Mouse (Mus musculus): ENCODE results near the gene Rasgrp3. TPM values are rescaled to one million over a fixed set of nuclear protein-coding genes. Genes with fewer than 3 reads are reported as not detected.

Gene Rasgrp3
- 17.7 and 19.4 TPM in 2 replicates for polyA plus RNA-seq (2012; ENCODE audit: insufficient read depth, insufficient read length, missing spikeins)

DNA sequence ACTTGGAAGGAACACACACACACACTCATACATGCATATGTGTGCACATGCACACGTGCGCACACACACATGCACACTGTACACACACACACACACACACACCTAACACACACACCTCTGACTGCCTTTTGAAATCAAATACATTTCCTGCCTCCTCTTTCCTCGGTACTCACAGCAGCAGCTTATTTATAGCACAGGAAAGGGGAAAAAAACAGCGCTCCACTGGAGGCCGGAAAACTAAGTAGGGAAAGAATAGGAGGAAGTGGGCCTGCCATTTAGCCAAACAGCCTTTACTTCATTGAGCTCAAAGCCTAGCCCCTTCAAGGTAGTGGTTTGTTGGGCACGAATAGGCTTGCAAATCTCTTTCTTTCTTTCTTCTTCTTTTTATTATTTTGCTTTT is at the start of gene Rasgrp3:
Gene Rasgrp3, plus strand, starts transcription at position 298 of the 400 bp plus-strand sequence.
- H3K4me3 ChIP-seq (ENCODE audit: insufficient read depth, low read length) = peak within 1 kb of the TSS; percentile 83
- peak within 1 kb of the TSS; percentile 96 for H3K27ac ChIP-seq (ENCODE audit: insufficient read depth, low read depth, low read length)
- peaks cover 30% of the 10 kb centered on the region for H3K4me1 ChIP-seq (ENCODE audit: control insufficient read depth, insufficient read depth, low read length)
- no peak for TF ChIP-seq POLR2A (IDR thresholded peaks at IDR 0.05; ENCODE audit: borderline replicate concordance, low read depth, low read length)
- no peak for TF ChIP-seq CTCF (IDR thresholded peaks at IDR 0.05; ENCODE audit: low read depth, low read length)

DNA sequence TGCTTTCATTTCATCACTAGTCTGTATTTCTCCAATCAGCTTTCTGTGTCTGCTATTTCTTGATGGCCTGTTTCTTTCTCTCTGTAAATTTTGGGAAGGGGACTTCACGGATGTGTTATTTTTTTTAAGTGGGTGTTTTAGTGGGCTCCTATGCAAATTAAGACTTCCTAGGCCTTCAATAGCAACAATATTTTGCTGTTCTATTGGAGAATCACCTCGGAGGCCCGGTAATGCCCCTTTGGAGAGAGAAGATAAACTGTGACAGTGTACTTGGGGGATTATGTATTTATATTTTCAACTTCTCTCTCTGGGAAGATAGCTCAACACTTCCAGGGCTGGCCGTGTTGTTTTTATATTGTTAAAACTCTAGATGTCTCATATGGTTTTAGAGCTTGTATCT is 47.3 kb upstream of the Rasgrp3 start:
- peaks cover 9% of the 10 kb centered on the region for H3K4me1 ChIP-seq (ENCODE audit: control insufficient read depth, insufficient read depth, low read length)
- H3K27ac ChIP-seq (ENCODE audit: insufficient read depth, low read depth, low read length) = no peak overlapping the region
- no peak overlapping the region for H3K4me3 ChIP-seq (ENCODE audit: insufficient read depth, low read length)
- TF ChIP-seq CTCF (IDR thresholded peaks at IDR 0.05; ENCODE audit: low read depth, low read length) (no peak), POLR2A (IDR thresholded peaks at IDR 0.05; ENCODE audit: borderline replicate concordance, low read depth, low read length) (no peak)

DNA sequence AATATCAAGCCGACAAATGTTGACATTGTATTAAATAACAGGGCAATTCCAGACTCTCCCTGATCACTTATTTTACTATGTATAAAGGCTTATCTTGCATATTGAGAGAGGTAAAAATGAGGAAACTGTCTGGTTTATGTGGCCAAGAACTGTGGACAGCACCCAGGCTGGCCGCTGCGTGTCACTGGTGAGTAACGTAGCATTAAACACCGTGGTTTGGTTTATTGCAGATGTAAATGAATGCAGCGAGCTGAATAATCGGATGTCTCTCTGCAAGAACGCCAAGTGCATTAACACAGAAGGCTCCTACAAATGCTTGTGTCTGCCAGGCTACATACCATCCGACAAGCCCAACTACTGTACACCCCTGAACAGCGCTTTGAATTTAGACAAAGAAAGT is 45.6 kb upstream of the Rasgrp3 start:
- TF ChIP-seq CTCF (IDR thresholded peaks at IDR 0.05; ENCODE audit: low read depth, low read length) (0 out of 2 replicates have a peak, but pooled peaks have one; percentile 38), POLR2A (IDR thresholded peaks at IDR 0.05; ENCODE audit: borderline replicate concordance, low read depth, low read length) (no peak)
- no peak overlapping the region for H3K27ac ChIP-seq (ENCODE audit: insufficient read depth, low read depth, low read length)
- H3K4me1 ChIP-seq (ENCODE audit: control insufficient read depth, insufficient read depth, low read length) = peaks cover 9% of the 10 kb centered on the region
- no peak overlapping the region for H3K4me3 ChIP-seq (ENCODE audit: insufficient read depth, low read length)

DNA sequence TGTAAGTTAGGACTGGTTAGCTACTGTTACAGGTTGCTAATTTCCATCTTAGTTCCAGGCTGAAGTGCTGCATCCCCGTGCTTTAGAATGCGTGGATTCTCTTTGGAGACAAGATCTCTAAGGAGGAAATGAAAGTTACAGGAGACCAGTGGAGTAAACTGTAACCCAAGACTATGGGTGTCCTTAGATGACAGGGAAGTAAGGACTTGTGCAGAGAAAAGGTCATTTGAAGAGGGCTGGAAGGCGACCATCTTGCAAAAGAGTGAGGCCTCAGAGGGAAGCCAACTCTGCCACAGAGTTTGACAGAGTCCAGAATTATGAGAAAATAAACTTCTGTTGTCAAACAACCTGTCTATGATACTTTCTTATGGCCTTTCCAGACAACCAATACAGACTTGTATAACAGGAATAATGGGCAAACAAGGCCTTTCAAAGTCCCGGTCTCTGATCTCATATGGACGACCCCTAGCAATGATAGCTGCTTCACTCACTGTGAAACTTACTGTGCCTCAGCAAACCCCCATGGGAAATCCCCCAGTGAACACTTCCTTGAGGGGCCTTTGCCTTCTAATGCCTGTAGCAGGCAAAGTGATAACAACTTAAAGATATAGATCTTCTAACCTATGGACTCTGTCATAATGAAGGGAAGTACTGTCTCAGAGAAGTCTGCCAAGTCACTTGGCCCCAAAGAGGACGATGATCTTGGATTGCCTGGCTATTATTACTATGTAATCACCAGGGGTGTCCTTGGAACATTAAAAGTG is 44.1 kb upstream of the Rasgrp3 start:
- peak overlapping the region; percentile 27; the same call in 1 of the 2 replicates for H3K27ac ChIP-seq (ENCODE audit: insufficient read depth, low read depth, low read length)
- peaks cover 9% of the 10 kb centered on the region for H3K4me1 ChIP-seq (ENCODE audit: control insufficient read depth, insufficient read depth, low read length)
- H3K4me3 ChIP-seq (ENCODE audit: insufficient read depth, low read length) = no peak overlapping the region
- TF ChIP-seq POLR2A (IDR thresholded peaks at IDR 0.05; ENCODE audit: borderline replicate concordance, low read depth, low read length) (no peak), CTCF (IDR thresholded peaks at IDR 0.05; ENCODE audit: low read depth, low read length) (no peak)

- Histone ChIP-seq H3K4me1 (ENCODE audit: control insufficient read depth, insufficient read depth, low read length) (0 out of 2 replicates have a peak, but pooled peaks cover 2% of the 10 kb centered on the region), H3K27ac (ENCODE audit: insufficient read depth, low read depth, low read length) (no peak overlapping the region), H3K4me3 (ENCODE audit: insufficient read depth, low read length) (no peak overlapping the region)
- TF ChIP-seq POLR2A (IDR thresholded peaks at IDR 0.05; ENCODE audit: borderline replicate concordance, low read depth, low read length) = no peak
- no peak for TF ChIP-seq CTCF (IDR thresholded peaks at IDR 0.05; ENCODE audit: low read depth, low read length)
These were observed 29.3 kb upstream of the Rasgrp3 start for GRCm38 (mm10) chr17:75406405-75406804.

DNA sequence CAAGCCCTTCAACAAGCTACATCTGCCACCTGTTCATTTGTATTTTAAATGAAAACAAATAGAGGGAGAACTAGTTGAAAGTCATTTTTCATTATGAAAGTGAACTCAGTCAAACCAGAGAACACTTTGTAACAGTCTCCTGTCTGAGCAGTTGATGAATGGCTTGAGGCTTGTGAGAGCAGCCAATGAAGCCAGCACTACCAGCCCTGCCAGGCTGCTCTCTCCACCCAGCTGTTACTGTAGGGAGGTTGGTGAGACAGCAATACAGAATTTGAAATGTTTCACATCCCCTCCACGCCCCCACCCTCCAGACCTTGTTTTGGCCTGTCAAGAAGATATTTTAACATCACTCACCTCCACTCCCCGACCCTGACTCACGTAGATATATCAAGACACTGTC is 18.8 kb upstream of the Rasgrp3 start:
- no peak for TF ChIP-seq CTCF (IDR thresholded peaks at IDR 0.05; ENCODE audit: low read depth, low read length)
- no peak for TF ChIP-seq POLR2A (IDR thresholded peaks at IDR 0.05; ENCODE audit: borderline replicate concordance, low read depth, low read length)
- Histone ChIP-seq H3K4me1 (ENCODE audit: control insufficient read depth, insufficient read depth, low read length) (no peaks in the 10 kb centered on the region), H3K4me3 (ENCODE audit: insufficient read depth, low read length) (no peak overlapping the region), H3K27ac (ENCODE audit: insufficient read depth, low read depth, low read length) (no peak overlapping the region)

DNA sequence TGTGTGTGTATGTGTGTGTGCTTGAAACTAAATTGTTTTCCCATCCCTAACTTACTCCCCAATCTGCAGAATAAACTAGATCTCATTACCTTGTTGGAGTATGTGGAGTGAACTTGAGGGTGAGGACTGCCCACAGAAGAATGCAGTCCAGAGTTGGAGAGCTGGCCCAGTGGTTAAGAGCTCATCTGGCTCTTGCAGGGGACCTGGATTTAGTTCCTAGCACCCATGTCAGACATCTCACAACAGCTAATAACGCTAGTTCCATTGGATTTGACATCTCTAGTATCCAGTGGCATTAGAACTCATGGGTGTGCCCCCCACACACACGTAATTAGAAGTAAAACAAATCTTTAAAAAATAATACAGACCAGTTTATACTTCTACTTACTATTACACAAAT is 1.5 kb upstream of the Rasgrp3 start:
- TF ChIP-seq POLR2A (IDR thresholded peaks at IDR 0.05; ENCODE audit: borderline replicate concordance, low read depth, low read length) (no peak), CTCF (IDR thresholded peaks at IDR 0.05; ENCODE audit: low read depth, low read length) (no peak)
- Histone ChIP-seq H3K4me3 (ENCODE audit: insufficient read depth, low read length) (no peak overlapping the region), H3K27ac (ENCODE audit: insufficient read depth, low read depth, low read length) (no peak overlapping the region), H3K4me1 (ENCODE audit: control insufficient read depth, insufficient read depth, low read length) (peaks cover 21% of the 10 kb centered on the region)

GRCm38 (mm10) chr17:75434871-75435270 is 825 bp upstream of the Rasgrp3 start:
- H3K4me3 ChIP-seq (ENCODE audit: insufficient read depth, low read length) = no peak overlapping the region
- TF ChIP-seq POLR2A (IDR thresholded peaks at IDR 0.05; ENCODE audit: borderline replicate concordance, low read depth, low read length) (no peak), CTCF (IDR thresholded peaks at IDR 0.05; ENCODE audit: low read depth, low read length) (no peak)
- peaks cover 26% of the 10 kb centered on the region for H3K4me1 ChIP-seq (ENCODE audit: control insufficient read depth, insufficient read depth, low read length)
- H3K27ac ChIP-seq (ENCODE audit: insufficient read depth, low read depth, low read length) = peak overlapping the region; percentile 96; the same call in 1 of the 2 replicates

- Histone ChIP-seq H3K27ac (ENCODE audit: insufficient read depth, low read depth, low read length) (peak overlapping the region; percentile 96), H3K4me3 (ENCODE audit: insufficient read depth, low read length) (peak overlapping the region; percentile 57), H3K4me1 (ENCODE audit: control insufficient read depth, insufficient read depth, low read length) (peaks cover 35% of the 10 kb centered on the region)
- TF ChIP-seq CTCF (IDR thresholded peaks at IDR 0.05; ENCODE audit: low read depth, low read length) (no peak), POLR2A (IDR thresholded peaks at IDR 0.05; ENCODE audit: borderline replicate concordance, low read depth, low read length) (no peak)
These were observed 399 bp downstream of the Rasgrp3 start for GRCm38 (mm10) chr17:75436095-75436494.

DNA sequence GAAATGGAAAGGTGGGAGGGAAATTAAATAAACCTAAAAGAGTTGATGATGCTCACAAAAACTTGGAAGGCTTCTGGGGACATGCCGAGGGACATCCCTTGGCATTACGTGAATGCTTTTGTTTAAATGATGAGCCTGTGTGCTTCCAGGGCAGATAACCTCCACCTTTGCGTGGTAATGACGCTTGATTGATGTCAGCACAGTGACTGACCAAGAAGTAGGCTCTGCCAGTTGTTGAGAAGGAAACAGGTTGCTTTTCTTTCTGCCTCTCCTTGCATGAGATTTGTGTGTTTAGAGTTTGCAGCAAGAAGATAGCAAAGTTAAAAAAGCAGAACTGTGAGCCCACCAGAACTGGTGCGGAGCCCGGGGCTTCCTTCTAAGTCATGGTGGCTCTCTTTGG is 1.1 kb downstream of the Rasgrp3 start:
- peak overlapping the region; percentile 83 for H3K4me3 ChIP-seq (ENCODE audit: insufficient read depth, low read length)
- TF ChIP-seq POLR2A (IDR thresholded peaks at IDR 0.05; ENCODE audit: borderline replicate concordance, low read depth, low read length) = no peak
- TF ChIP-seq CTCF (IDR thresholded peaks at IDR 0.05; ENCODE audit: low read depth, low read length) = no peak
- peak overlapping the region; percentile 96 for H3K27ac ChIP-seq (ENCODE audit: insufficient read depth, low read depth, low read length)
- peaks cover 39% of the 10 kb centered on the region for H3K4me1 ChIP-seq (ENCODE audit: control insufficient read depth, insufficient read depth, low read length)
